ENCODE assay signal across 9 mouse cellular contexts in the genomic region with DNA sequence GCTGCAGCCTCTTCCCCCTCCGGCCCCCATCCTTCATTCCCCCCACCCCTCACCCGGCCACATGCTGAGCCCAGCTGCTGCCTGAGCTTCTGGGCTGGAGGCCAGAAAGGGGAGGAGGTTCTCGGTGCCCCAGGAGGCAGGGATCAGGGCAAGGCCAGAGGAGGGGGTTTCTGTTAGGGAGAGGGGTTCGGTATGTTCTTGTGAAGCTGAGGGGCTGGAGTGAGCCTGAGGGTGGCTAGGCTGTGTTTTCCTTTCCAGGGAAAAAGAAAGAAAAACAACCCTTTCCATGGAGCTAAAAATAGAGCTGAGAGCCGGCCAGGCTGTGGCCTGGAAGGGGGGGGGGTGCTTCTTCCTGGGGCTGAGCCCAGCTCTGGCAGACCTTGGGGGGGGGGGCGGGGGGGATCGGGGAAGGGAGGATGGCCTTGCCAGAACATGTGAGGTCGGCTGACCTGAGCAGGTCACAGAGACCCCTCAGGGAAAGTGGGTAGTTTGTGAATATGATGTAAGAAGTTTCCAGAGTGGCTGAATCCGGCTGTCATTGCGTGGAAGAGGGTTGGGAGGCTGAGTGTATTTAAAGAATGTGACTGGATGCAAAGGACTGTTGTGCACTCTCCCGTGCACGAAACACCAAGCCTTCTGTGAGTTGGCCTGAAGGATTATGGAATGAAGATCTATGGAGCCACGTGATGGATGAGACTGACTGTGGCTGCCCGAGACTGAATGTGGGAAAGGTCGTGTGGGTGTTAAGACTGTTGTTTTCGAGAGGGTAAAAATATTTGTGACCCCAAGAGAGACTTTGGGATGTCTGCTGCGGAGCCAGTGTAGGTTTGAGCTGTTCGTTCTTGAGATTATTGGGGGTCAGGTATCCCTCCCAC. TPM values are rescaled to one million over a fixed set of nuclear protein-coding genes. Genes with fewer than 3 reads are reported as not detected.
DNase-seq lines count a peak whose midpoint lies in the region; ATAC-seq lines count a peak whose summit lies in the region.
"Had no signal": no experiment of that assay in that cellular context is flagged by ENCODE, and none has a peak within 500 bp of the region (broad histone marks: within the 10 kb centered on the region; RNA-seq: fewer than 3 reads in every experiment).

No protein-coding gene starts in this region.

- DNase-seq in adipocyte (ENCODE audit: low spot score), result peak; percentile 97
- DNase-seq in cerebellum, adult 8-10 months, result peak; percentile 88
- peak; percentile 70 to 71 for DNase-seq in frontal cortex, postnatal 10 days (ENCODE audit: low spot score in 2 of 2)
- DNase-seq in left cerebral cortex, postnatal 10 days (ENCODE audit: extremely low spot score in 1 of 2, low spot score in 2 of 2), result peak; percentile 62 to 92
- peak; percentile 68 for DNase-seq in right cerebral cortex, postnatal 14 days
- DNase-seq in thymus, postnatal 14 days, result no peak

- H3K27me3 ChIP-seq in hindbrain, embryonic 12.5 days, result peaks cover 4% of the 10 kb centered on the region; the same call in 1 of the 2 replicates

- H3K27ac ChIP-seq in hindbrain, embryonic 12.5 days, result peak overlapping the region; percentile 98
- no peak overlapping the region for H3K27ac ChIP-seq in macrophage

- peak; percentile 30 for ATAC-seq in hindbrain, embryonic 12.5 days (ENCODE audit: low FRiP score)

- WGBS in hindbrain, embryonic 12.5 days, result 1% methylated on average over 18 of the region's 18 CpGs
- 2% methylated on average over 14 of the region's 18 CpGs for WGBS in macrophage (ENCODE audit: missing documents)

- peak overlapping the region; percentile 60 for H3K4me3 ChIP-seq in hindbrain, embryonic 12.5 days
- peak overlapping the region; percentile 19; the same call in 1 of the 2 replicates for H3K4me3 ChIP-seq in macrophage (ENCODE audit: inconsistent target)

- peaks cover 68% of the 10 kb centered on the region for H3K4me1 ChIP-seq in hindbrain, embryonic 12.5 days

- peaks cover 12% of the 10 kb centered on the region for H3K36me3 ChIP-seq in hindbrain, embryonic 12.5 days
- peaks cover 3% of the 10 kb centered on the region; the same call in 1 of the 2 replicates for H3K36me3 ChIP-seq in macrophage (ENCODE audit: inconsistent target)

- peak overlapping the region; percentile 59 for H3K9ac ChIP-seq in hindbrain, embryonic 12.5 days

- H3K9me3 ChIP-seq in hindbrain, embryonic 12.5 days (replicated peaks), result no peaks in the 10 kb centered on the region

- peak overlapping the region; percentile 91 for H3K4me2 ChIP-seq in hindbrain, embryonic 12.5 days (replicated peaks)

- intact Hi-C loops in left cerebral cortex, postnatal 10 days (cut with DNase I), result loop anchor here (2.0 kb wide), 1 partner anchor 14 kb away; no protein-coding TSS in a partner anchor

- H3K79me2 ChIP-seq in macrophage (ENCODE audit: inconsistent target), result no peaks in the 10 kb centered on the region

RNA-seq across cellular contexts. Expression of gene Lzts2, which starts 2.4 kb away (rescaled TPM):
- polyA plus RNA-seq in hindbrain, embryonic 12.5 days (2016; fragmentation: Nextera tagmentation; extraction: Ambion mirVana), result 71.0 and 72.1 TPM in 2 replicates
- 10 to 100 TPM; 24.5 to 25.6 TPM for total RNA-seq in left cerebral cortex, postnatal 10 days (2021)
- 1 to 10 TPM; 1.1 to 9.7 (median 4.8) TPM for total RNA-seq in macrophage (2018; cell fraction: chromatin; rRNA removed)
- total RNA-seq in macrophage (2018; cell fraction: cytosol; rRNA removed), result 1 to 10 TPM; 1.5 to 5.0 (median 3.4) TPM
- total RNA-seq in macrophage (2018; cell fraction: nucleus; rRNA removed), result 10 to 100 TPM in 5 of 26 experiments, 1 to 10 TPM in 21; 2.2 to 10.8 (median 5.1) TPM
- 1.4 to 4.7 TPM (median 2.3 TPM) in 3 replicates for polyA plus RNA-seq in macrophage (2018)

RNA-seq across cellular contexts. Expression of gene Mrpl43, which starts 10.3 kb away (rescaled TPM):
- 79.4 and 81.6 TPM in 2 replicates for polyA plus RNA-seq in hindbrain, embryonic 12.5 days (2016; fragmentation: Nextera tagmentation; extraction: Ambion mirVana)
- 10 to 100 TPM; 48.1 to 50.1 TPM for total RNA-seq in left cerebral cortex, postnatal 10 days (2021)
- total RNA-seq in macrophage (2018; cell fraction: chromatin; rRNA removed), result 10 to 100 TPM in 11 of 26 experiments, 1 to 10 TPM in 11, under 1 TPM in 2, not detected in 2; 0.65 to 18.5 (median 9.4) TPM
- total RNA-seq in macrophage (2018; cell fraction: cytosol; rRNA removed), result 10 to 100 TPM; 24.5 to 47.7 (median 38.8) TPM
- total RNA-seq in macrophage (2018; cell fraction: nucleus; rRNA removed), result 10 to 100 TPM in 17 of 26 experiments, 1 to 10 TPM in 9; 3.6 to 27.4 (median 10.9) TPM
- 29.1 to 41.9 TPM (median 39.7 TPM) in 3 replicates for polyA plus RNA-seq in macrophage (2018)

RNA-seq across cellular contexts. Expression of gene Twnk, which starts 11.1 kb away (rescaled TPM):
- 19.7 and 21.7 TPM in 2 replicates for polyA plus RNA-seq in hindbrain, embryonic 12.5 days (2016; fragmentation: Nextera tagmentation; extraction: Ambion mirVana)
- total RNA-seq in left cerebral cortex, postnatal 10 days (2021), result 10 to 100 TPM; 11.7 to 12.2 TPM
- 10 to 100 TPM in 1 of 26 experiments, 1 to 10 TPM in 24, under 1 TPM in 1; 0.97 to 13.8 (median 3.2) TPM for total RNA-seq in macrophage (2018; cell fraction: chromatin; rRNA removed)
- 1 to 10 TPM in 25 of 26 experiments, under 1 TPM in 1; 0.96 to 5.9 (median 3.6) TPM for total RNA-seq in macrophage (2018; cell fraction: cytosol; rRNA removed)
- 10 to 100 TPM in 3 of 26 experiments, 1 to 10 TPM in 23; 1.9 to 12.5 (median 3.6) TPM for total RNA-seq in macrophage (2018; cell fraction: nucleus; rRNA removed)
- polyA plus RNA-seq in macrophage (2018), result 3.0 to 4.7 TPM (median 4.3 TPM) in 3 replicates

RNA-seq across cellular contexts. Expression of gene Sema4g, which starts 27.7 kb away (rescaled TPM):
- polyA plus RNA-seq in hindbrain, embryonic 12.5 days (2016; fragmentation: Nextera tagmentation; extraction: Ambion mirVana), result 10.6 and 11.4 TPM in 2 replicates
- total RNA-seq in left cerebral cortex, postnatal 10 days (2021), result 10 to 100 TPM; 59.6 to 62.9 TPM
- total RNA-seq in macrophage (2018; cell fraction: chromatin; rRNA removed), result 1 to 10 TPM in 11 of 26 experiments, under 1 TPM in 14, not detected in 1; 0.08 to 2.4 (median 0.87) TPM
- under 1 TPM in 5 of 26 experiments, not detected in 21; 0.03 to 0.09 (median 0.05) TPM for total RNA-seq in macrophage (2018; cell fraction: cytosol; rRNA removed)
- total RNA-seq in macrophage (2018; cell fraction: nucleus; rRNA removed), result 1 to 10 TPM in 2 of 26 experiments, under 1 TPM in 22, not detected in 2; 0.11 to 1.5 (median 0.48) TPM
- 0.04 TPM in 1 of 3 replicates, not detected in the others for polyA plus RNA-seq in macrophage (2018)
- total RNA-seq: neutrophil, adult 5-6 weeks had no signal

RNA-seq across cellular contexts. Expression of gene Pdzd7, which starts 28.9 kb away (rescaled TPM):
- 0.72 and 0.81 TPM in 2 replicates for polyA plus RNA-seq in hindbrain, embryonic 12.5 days (2016; fragmentation: Nextera tagmentation; extraction: Ambion mirVana)
- total RNA-seq in left cerebral cortex, postnatal 10 days (2021), result 1 to 10 TPM; 4.1 to 4.7 TPM
- under 1 TPM in 4 of 26 experiments, not detected in 22; 0.19 to 0.52 (median 0.34) TPM for total RNA-seq in macrophage (2018; cell fraction: chromatin; rRNA removed)
- total RNA-seq in macrophage (2018; cell fraction: cytosol; rRNA removed), result not detected
- total RNA-seq in macrophage (2018; cell fraction: nucleus; rRNA removed), result under 1 TPM in 4 of 26 experiments, not detected in 22; 0.18 to 0.40 (median 0.28) TPM
- not detected in 3 replicates for polyA plus RNA-seq in macrophage (2018)
- total RNA-seq: neutrophil, adult 5-6 weeks had no signal

Comparison
In these comparisons a context has a peak if more than half of its experiments do, and no peak if none do; other contexts are left out.
1. RNA of gene Lzts2, which starts 2.4 kb away (polyA plus RNA-seq): 71.0 to 72.1 TPM in hindbrain, embryonic 12.5 days; 1.4 to 4.7 TPM in macrophage; every median in the first group is over 10 times any median in the second.